Mouse (Mus musculus): ENCODE measurements around the gene Smg9.

Smg9 gene

GRCm38 (mm10) chr7:24408186-24408585 is 8.8 kb downstream of the Smg9 start:
- DNase-seq (ENCODE audit: low spot score) = no peak

GRCm38 (mm10) chr7:24410123-24410522 is 10.7 kb downstream of the Smg9 start:
- DNase-seq (ENCODE audit: low spot score) = no peak

GRCm38 (mm10) chr7:24410831-24411230 is 11.4 kb downstream of the Smg9 start:
- DNase-seq (ENCODE audit: low spot score) = no peak

DNA sequence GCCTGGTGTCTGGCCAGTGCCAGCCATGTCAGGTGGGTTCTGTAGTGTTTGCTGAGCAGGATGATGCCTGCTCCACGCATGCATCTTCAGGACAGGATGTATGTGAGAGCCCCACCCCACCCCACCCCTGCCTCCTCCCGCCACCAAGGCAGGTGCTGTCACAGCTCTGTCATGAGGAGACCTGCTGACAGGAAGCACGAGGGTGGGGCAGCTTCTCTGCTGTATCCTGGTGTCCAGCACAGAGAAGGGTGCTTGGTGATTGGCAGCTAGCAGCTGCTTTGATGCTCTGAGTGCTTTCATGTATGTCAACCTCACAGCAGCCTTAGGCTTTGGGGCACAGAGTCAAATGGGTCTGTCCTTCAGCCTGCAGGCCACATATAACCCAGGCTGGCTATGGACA is 14.2 kb downstream of the Smg9 start:
- DNase-seq (ENCODE audit: low spot score) = no peak

GRCm38 (mm10) chr7:24415261-24415660 is 15.8 kb downstream of the Smg9 start:
- no peak for DNase-seq (ENCODE audit: low spot score)

DNA sequence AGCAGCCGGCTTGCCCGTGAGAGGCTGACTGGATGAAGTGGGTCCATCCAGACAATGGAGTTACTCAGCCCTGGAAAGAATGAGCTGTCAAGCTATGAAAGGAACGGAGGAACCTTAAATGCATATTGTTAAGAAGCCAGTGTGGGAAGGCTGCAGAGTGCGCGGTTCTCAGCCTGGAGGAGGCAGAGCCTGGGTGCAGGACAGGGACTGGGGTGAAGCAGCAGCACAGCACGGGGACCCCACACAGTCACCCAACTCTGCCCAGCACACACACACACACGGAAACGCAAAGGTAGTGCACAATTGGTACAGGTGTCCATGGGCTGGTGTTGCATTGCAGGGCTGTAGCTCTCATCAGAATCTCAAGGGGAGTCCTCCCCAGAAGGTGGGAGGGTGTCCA is 20.2 kb downstream of the Smg9 start:
- DNase-seq (ENCODE audit: low spot score) = no peak

DNA sequence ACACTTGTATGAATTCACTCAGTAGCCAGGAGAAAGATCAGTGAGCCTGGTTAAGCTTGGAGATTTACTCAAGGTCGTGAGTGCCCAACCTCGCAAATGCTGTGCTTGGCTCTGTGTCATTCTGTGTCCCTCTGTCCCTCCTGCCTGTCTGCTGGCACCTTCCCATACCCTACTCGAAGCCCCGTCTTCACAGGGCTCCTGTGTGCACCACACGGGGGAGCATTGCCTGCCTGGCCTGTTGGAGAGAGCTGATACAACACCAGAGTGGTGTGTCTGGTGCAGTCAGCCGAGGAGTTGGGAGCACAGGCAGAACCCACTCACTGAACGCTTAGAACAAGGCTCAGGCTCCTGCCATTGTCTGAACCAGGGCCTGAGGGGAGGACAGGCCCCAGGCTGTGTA is 22.2 kb downstream of the Smg9 start:
- no peak for DNase-seq (ENCODE audit: low spot score)

DNA sequence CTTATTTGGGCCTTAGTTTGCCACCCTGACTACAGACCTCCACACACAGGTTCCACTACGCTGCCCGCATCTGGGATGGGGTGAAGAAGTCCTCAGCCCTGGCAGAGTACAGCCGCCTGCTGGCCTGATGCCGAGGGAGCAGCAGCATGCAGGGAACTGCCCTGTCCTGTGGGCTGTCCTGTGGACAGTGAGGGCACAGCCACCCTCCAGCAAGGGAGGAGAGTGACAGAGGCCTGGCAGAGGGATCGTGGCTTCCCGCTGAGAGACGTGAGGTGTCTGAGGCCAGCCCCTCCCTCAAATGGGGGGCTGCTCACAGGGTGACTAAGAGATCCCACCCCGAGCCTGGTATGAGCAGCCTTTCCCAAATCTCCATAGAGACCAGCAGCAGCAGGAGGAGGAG is 22.8 kb downstream of the Smg9 start:
- no peak for DNase-seq (ENCODE audit: low spot score)

DNA sequence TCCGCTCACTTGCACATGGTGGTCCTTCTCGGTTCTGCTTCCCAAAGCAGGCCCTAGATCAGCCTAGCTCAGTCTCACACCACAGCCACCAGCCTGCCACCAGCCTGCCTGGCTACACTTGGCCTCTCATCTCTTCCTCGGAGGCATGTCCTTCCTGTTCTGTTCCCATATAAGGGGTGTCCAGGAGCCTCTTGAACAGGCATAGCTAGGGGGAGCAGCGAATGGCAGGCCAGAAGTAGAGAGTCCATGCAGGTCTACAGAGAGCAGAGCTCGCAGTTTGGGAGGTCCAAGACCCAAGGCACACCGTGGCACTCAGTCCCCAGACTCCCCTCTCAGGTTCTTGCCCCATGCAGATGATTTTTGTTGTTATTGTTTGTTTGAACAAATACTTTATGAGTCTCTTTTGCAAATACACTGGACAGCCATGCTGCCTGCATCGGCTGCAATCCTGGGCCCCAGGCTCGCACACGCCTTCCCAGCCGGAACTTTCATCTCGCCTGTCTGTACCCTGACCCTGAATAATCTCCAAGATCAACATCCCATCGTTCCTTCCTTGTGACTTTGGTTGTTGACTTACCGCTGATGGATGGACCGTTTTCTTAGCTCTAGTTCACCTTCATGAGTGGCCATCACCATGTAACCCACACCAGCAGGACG is 23.8 kb downstream of the Smg9 start:
- no peak for DNase-seq (ENCODE audit: low spot score)

DNA sequence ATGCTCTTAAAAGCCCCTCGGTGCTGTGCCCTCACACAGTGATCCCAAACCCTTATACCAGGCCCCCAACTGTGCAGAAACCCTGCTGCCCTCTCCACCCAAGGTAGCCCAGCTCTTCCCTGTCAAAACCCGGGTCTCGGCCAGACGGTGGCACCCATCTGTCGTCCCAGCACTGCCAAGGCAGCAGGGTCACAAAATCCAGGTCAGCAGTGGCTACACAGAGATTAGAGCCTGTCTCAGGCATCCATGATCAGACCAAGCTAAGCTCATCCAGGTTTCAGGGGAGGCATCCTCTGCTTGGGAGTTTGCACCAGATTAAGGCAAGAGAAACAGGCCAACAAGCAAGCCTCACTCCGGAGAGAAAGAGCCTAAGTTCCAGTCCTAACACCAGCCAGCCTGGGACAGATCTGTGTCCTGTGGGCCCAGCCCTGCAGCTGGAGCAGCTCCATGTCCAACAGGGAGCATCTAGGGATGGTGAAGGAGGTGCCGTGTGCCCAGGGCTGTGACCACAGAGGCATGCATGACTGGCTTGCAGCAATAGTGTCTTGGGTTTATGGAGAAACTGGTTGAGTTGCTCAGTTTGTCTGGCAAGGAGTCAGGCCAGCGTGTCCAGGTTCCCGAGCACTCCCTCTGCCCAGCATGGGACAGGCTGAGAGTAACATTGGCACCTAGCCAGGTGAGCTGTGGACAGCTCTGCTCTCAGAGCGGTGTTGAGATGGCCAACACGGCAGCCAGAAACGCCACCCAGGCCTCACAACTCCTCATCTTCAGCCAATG is 24.7 kb downstream of the Smg9 start:
- DNase-seq (ENCODE audit: low spot score) = no peak

GRCm38 (mm10) chr7:24425919-24426318 is 26.5 kb downstream of the Smg9 start:
- DNase-seq (ENCODE audit: low spot score) = no peak

DNA sequence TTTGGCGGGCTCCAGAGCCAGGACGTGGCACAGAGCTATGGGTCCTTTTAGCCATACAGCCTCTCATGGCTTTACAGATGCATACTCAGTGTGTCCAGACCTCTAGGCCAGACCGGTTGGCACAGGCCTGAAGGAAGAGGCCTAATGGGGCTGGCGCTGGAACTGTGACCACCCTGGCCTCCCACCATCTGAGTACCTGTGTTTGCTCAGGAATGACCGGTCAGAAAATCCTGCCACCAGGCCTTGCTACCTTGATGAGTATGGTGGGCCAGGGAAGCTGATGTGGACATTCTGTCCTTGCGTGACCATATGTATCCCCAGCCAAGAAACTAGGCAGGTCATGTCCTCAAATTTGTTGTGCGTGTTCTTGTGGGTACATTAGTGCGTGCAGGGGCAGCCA is 27.7 kb downstream of the Smg9 start:
- no peak for DNase-seq (ENCODE audit: low spot score)

GRCm38 (mm10) chr7:24428725-24429124 is 29.3 kb downstream of the Smg9 start:
- no peak for DNase-seq (ENCODE audit: low spot score)

DNA sequence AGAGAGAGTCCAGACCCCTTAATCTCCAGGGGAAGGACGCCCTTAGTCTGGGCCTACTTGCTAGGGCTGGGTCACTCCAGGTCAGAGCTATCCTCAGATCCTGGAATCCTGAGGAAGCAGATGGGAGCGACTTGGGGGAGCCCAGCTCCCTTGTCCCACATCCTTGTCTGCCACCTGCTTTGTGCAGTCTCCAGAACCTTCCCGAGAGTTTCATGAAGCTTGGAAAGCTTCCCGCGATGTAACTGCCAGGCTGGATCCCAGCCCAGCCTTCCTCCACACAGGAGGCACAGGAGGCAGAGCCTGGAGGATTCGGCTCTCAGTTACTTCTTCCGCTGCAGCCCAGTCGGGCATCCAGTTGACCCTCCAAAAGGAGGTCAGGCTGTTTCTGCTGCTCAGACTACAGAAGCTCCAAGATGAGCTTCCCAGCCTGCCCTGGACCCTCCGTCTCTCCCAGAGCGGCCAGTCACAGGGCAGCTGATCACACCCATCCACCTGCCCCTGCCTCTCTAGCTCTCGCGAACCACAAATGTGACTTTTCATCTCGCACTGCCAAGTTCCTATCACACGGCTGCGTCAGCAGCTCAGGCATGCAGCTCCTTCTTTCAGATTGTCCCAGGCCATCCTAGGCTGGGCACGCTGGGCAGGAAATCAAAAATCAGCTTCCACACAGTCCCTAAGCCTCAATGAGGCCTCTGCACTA is 30.1 kb downstream of the Smg9 start:
- peak; percentile 75 for DNase-seq (ENCODE audit: low spot score)

DNA sequence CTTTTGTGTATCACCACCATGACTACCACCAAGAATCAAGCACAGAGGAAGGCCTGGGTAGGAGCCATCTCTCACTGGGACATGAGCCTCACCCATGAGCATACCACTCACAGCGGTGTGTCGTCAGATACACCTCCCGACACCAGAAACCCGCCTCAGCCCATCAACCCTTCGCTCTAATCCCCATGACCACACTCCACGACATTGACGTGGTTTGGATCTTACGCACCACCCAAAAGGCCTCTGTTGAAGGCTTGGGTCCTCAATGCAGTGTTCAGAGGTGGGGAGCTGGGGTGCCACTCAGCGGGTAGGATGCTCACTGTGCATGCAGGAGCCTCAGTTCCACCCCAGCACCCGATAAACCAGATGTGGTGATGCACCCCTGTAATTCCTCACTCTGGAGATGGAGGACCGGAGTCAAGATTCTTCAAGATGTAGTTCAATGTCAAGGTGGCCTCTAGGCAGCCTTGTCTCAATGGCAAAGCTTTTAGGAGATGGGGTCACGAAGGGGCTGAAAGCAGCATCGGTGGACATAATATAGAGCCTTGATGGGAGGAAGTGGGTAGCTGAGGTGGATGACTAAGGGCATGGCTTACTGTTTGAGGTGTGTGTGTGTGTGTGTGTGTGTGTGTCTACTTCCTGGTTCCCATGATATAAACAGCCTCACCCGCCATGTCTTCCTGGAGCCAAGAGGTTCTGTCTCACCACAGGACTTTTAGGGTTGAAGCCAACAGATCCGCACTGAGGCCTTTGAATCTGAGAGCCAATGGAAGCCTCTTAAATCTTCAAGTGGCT is 31.3 kb downstream of the Smg9 start:
- no peak for DNase-seq (ENCODE audit: low spot score)

DNA sequence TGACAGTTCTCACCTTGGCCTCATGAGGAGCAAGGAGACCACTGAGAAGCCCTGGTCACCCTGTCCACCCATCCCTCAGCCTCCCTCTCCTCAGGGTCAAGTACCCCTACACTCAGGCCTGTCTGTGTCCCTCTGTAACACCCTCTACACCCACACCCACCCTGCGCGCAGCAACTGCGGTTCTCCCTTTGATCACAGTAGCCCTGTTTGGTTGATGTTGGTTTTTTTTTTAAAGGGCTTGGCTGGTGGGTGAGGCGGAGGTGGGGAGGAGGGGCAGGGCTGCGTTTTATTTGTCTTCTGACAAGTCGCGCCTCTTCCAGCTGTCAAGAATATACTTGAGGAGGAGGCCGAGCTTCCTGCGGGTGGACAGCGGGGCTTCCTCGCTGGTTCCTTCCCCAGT is 32.3 kb downstream of the Smg9 start:
- no peak for DNase-seq (ENCODE audit: low spot score)

DNA sequence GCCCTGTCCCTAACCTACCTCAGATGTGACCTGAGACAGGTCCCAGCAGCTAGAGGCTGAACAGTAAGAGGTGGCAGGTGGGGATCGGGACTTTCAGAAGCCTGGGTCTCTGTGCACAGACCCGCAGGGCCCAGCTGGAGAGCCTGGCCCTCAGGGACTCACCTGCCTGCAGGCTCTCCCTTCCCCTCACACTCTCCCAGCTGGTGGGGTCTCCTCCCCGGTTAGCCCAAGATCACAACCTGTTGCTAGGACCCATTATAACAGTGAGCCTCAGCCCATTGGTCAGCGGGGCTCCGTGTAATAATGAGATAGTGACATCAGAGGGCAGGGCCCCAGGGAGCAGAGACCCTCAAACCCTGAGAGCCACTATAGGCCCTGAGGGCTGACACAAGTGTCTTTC is 35.9 kb downstream of the Smg9 start:
- no peak for DNase-seq (ENCODE audit: low spot score)

- DNase-seq (ENCODE audit: low spot score) = peak; percentile 70
Measured at GRCm38 (mm10) chr7:24437981-24438380, 38.6 kb downstream of the Smg9 start.

- DNase-seq (ENCODE audit: low spot score) = no peak
Measured at GRCm38 (mm10) chr7:24439191-24439590, 39.8 kb downstream of the Smg9 start.

GRCm38 (mm10) chr7:24439891-24440290 is 40.5 kb downstream of the Smg9 start:
- DNase-seq (ENCODE audit: low spot score) = no peak

GRCm38 (mm10) chr7:24441785-24442184 is 42.4 kb downstream of the Smg9 start:
- peak; percentile 42 for DNase-seq (ENCODE audit: low spot score)

DNA sequence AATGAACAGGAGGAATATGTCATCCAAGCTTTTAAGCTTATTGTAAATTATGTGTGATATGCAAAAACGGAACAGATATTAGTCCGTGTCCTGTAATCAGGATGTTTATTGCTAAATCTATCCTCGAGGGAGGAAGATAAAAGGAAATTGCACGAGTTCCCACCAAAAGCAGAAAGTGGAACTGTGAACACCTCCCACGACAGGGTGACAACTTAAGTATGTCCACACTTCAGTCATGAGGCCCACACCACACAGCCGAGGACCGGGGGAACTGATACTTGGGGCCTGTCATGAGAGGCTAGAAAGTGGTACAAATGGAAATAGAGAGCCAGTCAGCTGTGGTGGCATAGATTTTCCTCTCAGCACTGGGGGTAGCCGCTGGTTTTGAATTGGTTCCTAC is 42.9 kb downstream of the Smg9 start:
- no peak for DNase-seq (ENCODE audit: low spot score)

Measured in left cerebral cortex, adult 11 months (tissue).